Mouse (Mus musculus): Measurements from ENCODE around the gene Cdc42bpb. TPM values are rescaled to one million over a fixed set of nuclear protein-coding genes. Genes with fewer than 3 reads are reported as not detected.

Gene Cdc42bpb
- polyA plus RNA-seq, 1 experiment from 2014 or later, result 40.6 TPM

GRCm38 (mm10) chr12:111274447-111275149 is 102.9 kb downstream of the Cdc42bpb start:
- Histone ChIP-seq H3K36me3 (ENCODE audit: insufficient read depth, low read length) (no peaks in the 10 kb centered on the region), H3K4me3 (ENCODE audit: low read length) (peak overlapping the region; percentile 48), H3K27me3 (ENCODE audit: insufficient read depth, low read length) (peaks cover 76% of the 10 kb centered on the region), H3K27ac (ENCODE audit: low read length) (no peak overlapping the region), H3K9ac (replicated peaks; ENCODE audit: low read length) (peak overlapping the region; percentile 52), H3K9me3 (ENCODE audit: low read length) (0 out of 2 replicates have a peak, but pooled peaks cover 6% of the 10 kb centered on the region), H3K4me2 (replicated peaks; ENCODE audit: low read depth, low read length) (peak overlapping the region; percentile 77), H3K4me1 (ENCODE audit: insufficient read depth, low read length) (peaks cover 34% of the 10 kb centered on the region)
- no peak for ATAC-seq (ENCODE audit: low FRiP score, low TSS enrichment)
- WGBS, result 3% methylated on average over 80 of the region's 80 CpGs

GRCm38 (mm10) chr12:111274006-111274405 is 103.5 kb downstream of the Cdc42bpb start:
- WGBS, result 5% methylated on average over 28 of the region's 28 CpGs
- Histone ChIP-seq H3K9ac (replicated peaks; ENCODE audit: low read length) (peak overlapping the region; percentile 52), H3K9me3 (ENCODE audit: low read length) (0 out of 2 replicates have a peak, but pooled peaks cover 4% of the 10 kb centered on the region)

DNA sequence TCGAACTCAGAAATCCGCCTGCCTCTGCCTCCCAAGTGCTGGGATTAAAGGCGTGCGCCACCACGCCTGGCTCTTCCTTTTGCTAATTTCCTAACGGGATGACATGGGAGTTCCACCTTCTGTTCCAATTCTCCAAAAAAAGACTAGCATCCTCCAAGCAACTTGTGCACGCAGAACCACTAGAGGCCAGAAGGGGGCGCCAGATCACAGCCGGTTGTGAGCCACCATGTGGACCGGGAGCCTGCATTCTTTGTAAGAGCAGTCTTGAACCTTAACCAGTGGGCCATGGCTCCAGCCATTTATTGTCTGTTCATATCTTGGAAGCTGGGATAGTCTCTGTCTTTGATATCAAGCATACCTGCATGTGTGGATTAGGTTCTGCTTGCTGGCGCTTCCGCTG is 105.1 kb downstream of the Cdc42bpb start:
- peak overlapping the region; percentile 41; the same call in 1 of the 2 replicates for H3K4me2 ChIP-seq (replicated peaks; ENCODE audit: low read depth, low read length)
- H3K9me3 ChIP-seq (ENCODE audit: low read length), result no peaks in the 10 kb centered on the region
- no peak overlapping the region for H3K9ac ChIP-seq (replicated peaks; ENCODE audit: low read length)
- H3K36me3 ChIP-seq (ENCODE audit: insufficient read depth, low read length), result no peaks in the 10 kb centered on the region
- H3K4me1 ChIP-seq (ENCODE audit: insufficient read depth, low read length), result peaks cover 34% of the 10 kb centered on the region
- no peak for ATAC-seq (ENCODE audit: low FRiP score, low TSS enrichment)
- H3K4me3 ChIP-seq (ENCODE audit: low read length), result no peak overlapping the region
- no peak overlapping the region for H3K27ac ChIP-seq (ENCODE audit: low read length)
- 20% methylated on average over 12 of the region's 12 CpGs for WGBS
- H3K27me3 ChIP-seq (ENCODE audit: insufficient read depth, low read length), result peaks cover 76% of the 10 kb centered on the region

More at GRCm38 (mm10) chr12:111274006-111274405, 103.5 kb downstream of the Cdc42bpb start:
- ATAC-seq (ENCODE audit: low FRiP score, low TSS enrichment), result no peak
- no peaks in the 10 kb centered on the region for H3K36me3 ChIP-seq (ENCODE audit: insufficient read depth, low read length)
- peak overlapping the region; percentile 48 for H3K4me3 ChIP-seq (ENCODE audit: low read length)
- no peak overlapping the region for H3K27ac ChIP-seq (ENCODE audit: low read length)
- H3K4me2 ChIP-seq (replicated peaks; ENCODE audit: low read depth, low read length), result peak overlapping the region; percentile 77
- H3K4me1 ChIP-seq (ENCODE audit: insufficient read depth, low read length), result peaks cover 34% of the 10 kb centered on the region
- peaks cover 76% of the 10 kb centered on the region for H3K27me3 ChIP-seq (ENCODE audit: insufficient read depth, low read length)

GRCm38 (mm10) chr12:111271966-111272365 is 105.6 kb downstream of the Cdc42bpb start:
- WGBS, result 11% methylated on average over 8 of the region's 8 CpGs
- peak overlapping the region; percentile 41 for H3K4me2 ChIP-seq (replicated peaks; ENCODE audit: low read depth, low read length)

DNA sequence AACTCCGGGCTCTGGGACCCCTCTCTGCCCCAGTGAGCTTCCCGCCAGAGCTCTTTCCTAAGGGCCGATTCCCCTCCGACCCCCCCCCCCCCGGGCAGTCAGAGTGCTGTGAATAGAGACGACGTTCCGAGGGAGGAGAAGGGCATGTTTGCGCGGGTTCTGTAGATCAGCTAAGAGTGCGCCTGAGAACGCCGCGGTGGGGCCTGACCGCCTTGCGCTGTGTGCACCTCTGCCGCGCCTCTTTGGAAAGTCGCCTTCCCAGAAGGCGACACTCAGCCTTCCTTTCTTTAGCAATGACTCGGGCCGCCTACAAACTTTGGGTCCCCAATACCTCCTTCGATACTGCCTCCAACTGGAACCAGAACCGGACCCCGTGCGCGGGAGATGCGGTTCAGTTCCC is 106.1 kb downstream of the Cdc42bpb start:
- Histone ChIP-seq H3K4me3 (ENCODE audit: low read length) (peak overlapping the region; percentile 37), H3K27ac (ENCODE audit: low read length) (no peak overlapping the region), H3K4me1 (ENCODE audit: insufficient read depth, low read length) (peaks cover 34% of the 10 kb centered on the region), H3K9ac (replicated peaks; ENCODE audit: low read length) (peak overlapping the region; percentile 47; the same call in 1 of the 2 replicates), H3K27me3 (ENCODE audit: insufficient read depth, low read length) (peaks cover 69% of the 10 kb centered on the region), H3K9me3 (ENCODE audit: low read length) (no peaks in the 10 kb centered on the region), H3K36me3 (ENCODE audit: insufficient read depth, low read length) (no peaks in the 10 kb centered on the region), H3K4me2 (replicated peaks; ENCODE audit: low read depth, low read length) (peak overlapping the region; percentile 41)
- WGBS, result 8% methylated on average over 23 of the region's 28 CpGs
- ATAC-seq (ENCODE audit: low FRiP score, low TSS enrichment), result no peak

More at GRCm38 (mm10) chr12:111271966-111272365, 105.6 kb downstream of the Cdc42bpb start:
- H3K4me1 ChIP-seq (ENCODE audit: insufficient read depth, low read length), result peaks cover 34% of the 10 kb centered on the region
- peak overlapping the region; percentile 47; the same call in 1 of the 2 replicates for H3K9ac ChIP-seq (replicated peaks; ENCODE audit: low read length)
- H3K4me3 ChIP-seq (ENCODE audit: low read length), result peak overlapping the region; percentile 37
- H3K27me3 ChIP-seq (ENCODE audit: insufficient read depth, low read length), result peaks cover 74% of the 10 kb centered on the region
- H3K9me3 ChIP-seq (ENCODE audit: low read length), result no peaks in the 10 kb centered on the region
- no peak for ATAC-seq (ENCODE audit: low FRiP score, low TSS enrichment)
- H3K36me3 ChIP-seq (ENCODE audit: insufficient read depth, low read length), result no peaks in the 10 kb centered on the region
- H3K27ac ChIP-seq (ENCODE audit: low read length), result no peak overlapping the region

GRCm38 (mm10) chr12:111270629-111271277 is 106.8 kb downstream of the Cdc42bpb start, which contains the start of gene Amn:
TSS of gene Amn (plus strand) at chr12:111271095.
- Histone ChIP-seq H3K4me2 (replicated peaks; ENCODE audit: low read depth, low read length) (peak within 1 kb of the TSS; percentile 41), H3K4me3 (ENCODE audit: low read length) (peak within 1 kb of the TSS; percentile 37), H3K27ac (ENCODE audit: low read length) (0 out of 2 replicates have a peak within 1 kb of the TSS, but pooled peaks have one; percentile 27), H3K9ac (replicated peaks; ENCODE audit: low read length) (peak within 1 kb of the TSS; percentile 47), H3K9me3 (ENCODE audit: low read length) (no peaks in the 10 kb centered on the region), H3K27me3 (ENCODE audit: insufficient read depth, low read length) (peaks cover 62% of the 10 kb centered on the region), H3K36me3 (ENCODE audit: insufficient read depth, low read length) (no peaks in the 10 kb centered on the region), H3K4me1 (ENCODE audit: insufficient read depth, low read length) (peaks cover 32% of the 10 kb centered on the region)
- ATAC-seq (ENCODE audit: low FRiP score, low TSS enrichment), result peak; percentile 42
- WGBS, result 30% methylated on average over 25 of the region's 25 CpGs

DNA sequence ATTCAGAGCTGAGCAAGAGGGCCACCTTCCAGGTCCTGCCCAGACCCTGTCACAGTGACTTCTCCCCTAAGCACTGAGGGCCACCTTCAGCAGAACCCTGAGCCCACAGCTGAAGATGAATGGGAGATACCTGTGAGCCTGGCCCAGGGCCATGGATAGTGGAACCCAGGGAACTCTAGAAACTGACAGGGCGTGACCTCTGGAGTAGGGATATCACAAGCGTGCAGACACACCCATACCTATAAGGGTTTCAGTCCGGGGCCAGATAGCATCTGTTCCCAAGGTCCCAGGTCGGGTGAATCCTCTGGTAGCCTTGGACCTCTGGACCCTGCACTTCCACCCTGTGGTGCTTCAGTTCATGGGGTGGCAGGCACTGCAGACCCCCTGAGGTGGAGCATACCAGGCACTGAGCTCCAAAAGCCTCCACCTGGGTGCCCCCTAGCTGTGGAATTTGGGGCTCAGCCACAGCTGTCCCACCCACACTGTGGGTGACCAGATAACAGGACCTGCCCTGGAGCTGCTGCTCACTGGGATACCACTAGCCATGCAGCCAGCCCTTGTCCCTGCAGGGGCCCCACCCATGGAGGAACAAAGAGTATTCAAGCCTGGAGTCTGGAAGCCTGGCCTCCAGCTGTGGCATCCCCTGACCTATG is 109.7 kb downstream of the Cdc42bpb start:
- Histone ChIP-seq H3K9me3 (ENCODE audit: low read length) (no peaks in the 10 kb centered on the region), H3K9ac (replicated peaks; ENCODE audit: low read length) (no peak overlapping the region), H3K27ac (ENCODE audit: low read length) (no peak overlapping the region), H3K4me1 (ENCODE audit: insufficient read depth, low read length) (peaks cover 10% of the 10 kb centered on the region), H3K27me3 (ENCODE audit: insufficient read depth, low read length) (peaks cover 33% of the 10 kb centered on the region), H3K4me2 (replicated peaks; ENCODE audit: low read depth, low read length) (no peak overlapping the region), H3K4me3 (ENCODE audit: low read length) (no peak overlapping the region), H3K36me3 (ENCODE audit: insufficient read depth, low read length) (peaks cover 8% of the 10 kb centered on the region; the same call in 1 of the 2 replicates)
- no peak for ATAC-seq (ENCODE audit: low FRiP score, low TSS enrichment)
- 65% methylated on average over 4 of the region's 4 CpGs for WGBS

DNA sequence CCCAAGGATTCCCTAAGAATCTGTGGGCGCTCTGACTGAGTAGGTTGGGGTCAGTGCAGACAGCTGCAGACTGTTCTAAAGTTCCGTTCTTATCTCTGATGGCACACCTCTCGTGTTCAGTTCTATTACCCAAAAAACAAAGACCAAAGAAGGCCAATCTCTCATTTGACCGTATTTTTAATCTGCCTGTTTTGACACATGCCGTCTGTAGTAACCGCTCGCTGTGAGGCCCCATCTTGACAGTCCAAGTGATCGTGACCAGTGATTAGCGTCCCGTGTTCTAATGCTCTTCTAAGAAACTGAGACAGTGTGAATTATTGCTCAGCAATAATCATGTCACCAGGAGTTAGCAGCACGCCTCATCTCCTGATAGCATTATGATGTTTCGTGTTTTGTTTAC is 110.9 kb downstream of the Cdc42bpb start:
- Histone ChIP-seq H3K27ac (ENCODE audit: low read length) (no peak overlapping the region), H3K27me3 (ENCODE audit: insufficient read depth, low read length) (peaks cover 20% of the 10 kb centered on the region), H3K36me3 (ENCODE audit: insufficient read depth, low read length) (peaks cover 13% of the 10 kb centered on the region; the same call in 1 of the 2 replicates), H3K9ac (replicated peaks; ENCODE audit: low read length) (no peak overlapping the region), H3K4me3 (ENCODE audit: low read length) (no peak overlapping the region), H3K9me3 (ENCODE audit: low read length) (no peaks in the 10 kb centered on the region), H3K4me1 (ENCODE audit: insufficient read depth, low read length) (peaks cover 8% of the 10 kb centered on the region), H3K4me2 (replicated peaks; ENCODE audit: low read depth, low read length) (no peak overlapping the region)
- ATAC-seq (ENCODE audit: low FRiP score, low TSS enrichment), result no peak
- WGBS, result 69% methylated on average over 12 of the region's 12 CpGs

GRCm38 (mm10) chr12:111265212-111265611 is 112.3 kb downstream of the Cdc42bpb start:
- Histone ChIP-seq H3K4me2 (replicated peaks; ENCODE audit: low read depth, low read length) (no peak overlapping the region), H3K27ac (ENCODE audit: low read length) (no peak overlapping the region), H3K36me3 (ENCODE audit: insufficient read depth, low read length) (peaks cover 23% of the 10 kb centered on the region; the same call in 1 of the 2 replicates), H3K4me3 (ENCODE audit: low read length) (no peak overlapping the region), H3K9ac (replicated peaks; ENCODE audit: low read length) (no peak overlapping the region), H3K27me3 (ENCODE audit: insufficient read depth, low read length) (peaks cover 7% of the 10 kb centered on the region), H3K9me3 (ENCODE audit: low read length) (no peaks in the 10 kb centered on the region), H3K4me1 (ENCODE audit: insufficient read depth, low read length) (no peaks in the 10 kb centered on the region)
- ATAC-seq (ENCODE audit: low FRiP score, low TSS enrichment), result no peak
- WGBS, result 60% methylated on average over 5 of the region's 5 CpGs

Measured in kidney, embryonic 16.5 days (tissue).